Mouse (Mus musculus) spleen, adult 10 weeks (tissue): Measurements from ENCODE around the gene Dram1. TPM values are rescaled to one million over a fixed set of nuclear protein-coding genes. Genes with fewer than 3 reads are reported as not detected.

Experiments used
- polyA plus RNA-seq: library from polyadenylated mRNA; stranded (reverse); fragments of 350-450 nt; fragmentation: Illumina TruSeq; extraction: RNeasy Lipid Tissue Mini Kit (QIAGEN cat#74804); gene quantifications from one replicate; pipeline ENCODE4 v1.2.3, GENCODE M21; 2015; ENCODE audit warnings: low replicate concordance; ENCODE audit not compliant: insufficient read depth

Dram1 gene
- polyA plus RNA-seq = 22.5 TPM

GRCm38 (mm10) chr10:88379013-88379885, at the start of gene Dram1, which contains the start of gene Gnptab:
Gene Dram1, minus strand, starts transcription at chr10:88379080.
Gene Gnptab, plus strand, starts transcription at chr10:88379132.

Other genes starting within 250 kb of the Dram1 start
- 4.3 TPM for gene Parpbp, start 232.1 kb downstream of the Dram1 start, polyA plus RNA-seq
- 24.5 TPM for gene Nup37, start 232.1 kb downstream of the Dram1 start, polyA plus RNA-seq
- 54.9 TPM for gene Washc3, start 178.0 kb downstream of the Dram1 start, polyA plus RNA-seq
- 48.4 TPM for gene Gnptab, start 52 bp upstream of the Dram1 start, polyA plus RNA-seq
- gene Sycp3, start 80.5 kb upstream of the Dram1 start, polyA plus RNA-seq = not detected
- gene Chpt1, start 125.0 kb upstream of the Dram1 start, polyA plus RNA-seq = 18.7 TPM
- gene Mybpc1, start 226.1 kb upstream of the Dram1 start, polyA plus RNA-seq = 7.1 TPM